Mouse (Mus musculus): ENCODE data around the gene Snrnp35.

- TF ChIP-seq CTCF (IDR thresholded peaks at IDR 0.05; ENCODE audit: borderline replicate concordance, extremely low read depth, insufficient read depth, insufficient read length) (no peak), POLR2A (IDR thresholded peaks at IDR 0.05; ENCODE audit: borderline replicate concordance, extremely low read depth, insufficient read depth, insufficient read length, poor library complexity, severe bottlenecking) (no peak)
These were observed 9.7 kb downstream of the Snrnp35 start for GRCm38 (mm10) chr5:124492618-124493017.
